Mouse (Mus musculus) cerebellum, adult 18-20 months (tissue): ENCODE measurements around the gene Ntmt1.

ENCODE experiments used
- DNase-seq, 2 experiments: peaks; one replicate each; pipeline ENCODE4 v3.0.0; 2021

Ntmt1 gene

DNA sequence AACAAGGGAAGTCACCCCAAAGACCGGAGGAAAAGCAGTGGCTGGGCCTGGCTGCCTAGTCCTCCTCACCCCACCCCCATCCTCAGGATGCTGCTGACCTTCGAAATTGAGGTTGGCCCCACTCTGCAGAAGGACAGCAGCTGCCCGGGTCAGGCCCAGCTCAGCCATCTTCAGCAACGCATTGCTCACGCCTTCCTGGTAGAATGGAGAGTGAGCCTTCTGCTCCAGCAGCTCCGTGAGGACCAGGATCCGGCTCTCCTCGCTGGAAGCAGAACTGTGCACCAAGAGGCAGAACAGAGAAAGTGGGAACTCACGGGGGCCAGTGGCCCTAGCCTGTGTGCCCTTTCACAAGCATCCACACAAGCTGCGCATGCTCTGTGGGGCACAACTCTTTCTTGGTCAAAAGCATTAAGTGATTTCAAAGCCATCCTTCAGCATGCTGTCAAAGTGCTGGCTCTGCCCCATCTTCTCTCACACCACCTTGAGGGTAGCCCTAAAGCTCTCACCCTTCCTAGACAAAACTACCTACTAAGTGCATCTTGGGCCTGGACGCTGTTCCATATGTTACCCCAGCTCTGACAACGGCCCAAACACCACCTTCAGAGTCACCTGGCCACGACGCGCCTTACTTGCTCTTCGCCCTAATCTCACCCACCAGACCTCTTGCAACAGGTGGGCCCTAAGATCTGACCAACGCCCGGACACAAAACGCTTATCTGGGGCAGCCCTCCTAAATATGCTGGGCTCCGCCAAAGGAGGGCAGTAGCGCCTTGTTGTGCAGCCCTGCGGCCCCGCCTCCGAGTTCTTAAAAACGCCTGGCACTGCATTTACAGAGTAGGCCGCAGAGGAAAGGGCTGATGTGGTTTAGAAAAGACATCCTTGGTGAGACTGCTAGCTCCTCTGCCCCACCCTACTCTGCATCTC is 19.5 kb downstream of the Ntmt1 start:
- DNase-seq = peak; percentile 29 to 32

DNA sequence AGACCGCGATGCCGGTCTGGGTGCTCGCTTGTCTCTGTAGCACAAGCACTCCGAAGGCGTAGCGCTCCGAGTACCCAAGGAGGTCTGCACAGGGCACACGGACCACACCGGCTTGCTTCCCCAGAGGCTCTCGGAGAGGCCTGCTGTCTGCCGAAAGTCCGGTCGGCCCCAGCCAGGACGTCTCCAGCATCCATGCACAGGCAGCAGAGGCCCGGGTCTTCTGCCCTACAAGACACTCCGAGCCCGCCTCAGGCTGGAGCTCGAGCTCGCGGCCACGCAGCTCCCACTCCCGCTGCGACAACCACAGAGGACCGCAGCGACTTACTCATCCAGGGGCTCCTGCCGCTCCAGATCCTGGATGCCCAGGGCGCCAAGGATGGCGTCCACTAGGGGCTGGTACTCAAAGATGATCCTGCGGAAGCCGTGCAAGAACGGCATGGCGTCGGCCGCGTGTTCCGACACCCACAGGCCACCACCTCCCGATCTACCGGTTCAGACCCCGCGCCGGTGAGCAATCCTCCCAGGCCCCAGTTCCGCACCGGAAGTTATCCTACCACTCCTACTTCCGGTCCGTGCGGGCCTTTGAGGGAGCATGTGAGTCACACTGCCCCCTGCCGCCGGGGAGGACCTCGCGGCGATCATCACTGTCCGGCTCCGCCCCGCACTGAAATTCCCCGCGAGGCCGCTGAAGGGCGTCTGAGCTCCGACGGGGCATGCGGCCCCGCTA is 20.3 kb downstream of the Ntmt1 start:
- DNase-seq = peak; percentile 92 to 97

DNA sequence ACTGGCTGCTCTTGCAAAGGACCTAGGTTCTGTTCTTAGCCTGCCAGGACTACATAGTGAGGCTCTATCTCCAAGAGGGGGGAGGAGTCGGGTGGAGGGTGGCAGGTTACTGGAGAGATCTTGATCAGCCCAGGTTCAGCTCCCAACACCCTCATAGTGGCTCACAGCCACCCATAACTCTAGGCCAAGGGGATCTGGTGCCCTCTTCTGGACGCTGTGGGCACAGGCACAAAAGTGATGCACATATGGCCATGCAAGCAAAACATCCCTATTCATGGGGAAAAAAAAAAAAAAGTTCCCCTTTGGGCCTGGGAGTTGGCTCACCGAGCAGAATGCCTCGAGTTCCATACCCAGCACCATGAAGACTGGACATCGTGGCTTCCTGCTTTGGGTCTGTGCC is 21.7 kb downstream of the Ntmt1 start:
- peak in 1 of 2 experiments; percentile 26 for DNase-seq

DNA sequence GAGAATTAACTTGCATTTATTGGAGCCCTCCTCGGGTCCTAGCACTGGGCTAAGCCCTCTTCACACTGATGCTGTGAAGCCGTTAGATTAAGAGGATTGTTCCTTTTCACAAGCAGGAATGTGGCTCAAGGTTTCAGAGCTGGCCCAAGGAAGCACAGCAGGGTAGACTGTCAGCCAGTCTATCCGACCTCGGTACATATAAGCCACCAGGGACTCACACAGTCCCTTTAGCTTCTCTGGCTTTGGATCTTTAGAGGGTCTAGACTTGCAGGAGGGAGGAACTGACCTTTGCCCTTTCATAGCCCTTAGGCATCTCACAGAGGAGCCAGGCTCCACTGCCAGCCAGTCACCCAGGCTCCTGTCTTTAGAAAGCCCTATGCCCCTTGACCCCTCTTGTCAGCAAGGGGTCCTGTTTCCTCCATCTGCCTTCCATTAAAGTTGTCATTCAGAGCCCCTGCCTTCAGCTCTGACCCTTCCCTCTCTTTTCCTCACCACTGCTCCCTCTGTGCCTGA is 22.7 kb downstream of the Ntmt1 start, which contains the start of gene Asb6:
Asb6 (minus strand) TSS at position 51 of the 513 bp plus-strand sequence.
- DNase-seq = no peak

DNA sequence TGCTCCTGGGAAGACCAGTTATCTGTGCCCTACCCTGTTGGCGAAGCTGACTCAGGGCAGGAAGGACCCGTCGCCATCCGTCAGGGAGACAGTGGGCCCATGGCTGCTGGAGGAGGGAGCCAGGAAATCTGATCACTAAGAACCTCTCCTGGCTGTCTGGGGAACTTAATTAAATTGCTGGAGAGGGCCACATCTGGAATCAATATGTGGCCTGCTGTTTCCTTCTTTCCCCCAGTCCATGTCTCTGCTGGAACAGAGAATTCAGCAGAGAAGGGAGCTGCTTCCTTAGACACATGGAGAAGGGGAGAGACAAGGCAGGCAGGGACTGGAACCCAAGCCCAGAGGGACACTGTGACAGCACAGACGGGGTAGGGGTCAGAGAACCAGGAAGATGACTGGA is 26.0 kb downstream of the Ntmt1 start:
- DNase-seq = no peak

DNA sequence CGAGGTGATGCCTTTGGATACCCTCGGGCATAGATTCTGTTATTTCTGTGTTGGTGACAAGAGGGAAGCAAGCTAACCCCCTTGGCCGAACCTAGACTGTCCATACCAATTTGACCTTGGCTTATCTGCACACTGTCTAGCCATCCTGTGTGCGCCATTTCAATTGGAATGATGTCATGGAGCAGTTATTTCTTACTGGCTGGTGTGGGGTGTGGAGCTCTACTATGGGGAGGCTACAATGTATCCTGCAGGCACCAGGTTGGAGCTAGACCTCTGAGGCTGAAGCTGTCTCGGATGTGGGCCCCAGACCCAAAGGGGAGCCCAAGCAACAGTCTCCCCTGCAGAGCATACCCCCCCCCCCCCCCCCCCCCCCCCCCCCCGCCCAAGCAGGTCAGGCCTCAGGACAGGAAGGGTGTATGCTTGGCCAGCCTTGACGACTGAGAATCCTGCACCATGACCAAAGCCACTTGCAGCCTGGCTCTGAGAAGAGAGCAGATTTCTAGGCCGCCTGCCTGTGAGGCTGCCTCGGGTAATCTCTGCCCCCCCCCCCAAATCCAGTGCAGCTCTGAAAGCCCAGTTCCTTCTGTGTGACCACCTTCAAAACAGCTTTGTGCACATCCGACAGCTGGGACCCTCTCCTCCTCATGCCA is 26.9 kb downstream of the Ntmt1 start, which contains the start of gene Prrx2:
Prrx2 (plus strand) TSS at position 600 of the 650 bp plus-strand sequence.
- no peak for DNase-seq

DNA sequence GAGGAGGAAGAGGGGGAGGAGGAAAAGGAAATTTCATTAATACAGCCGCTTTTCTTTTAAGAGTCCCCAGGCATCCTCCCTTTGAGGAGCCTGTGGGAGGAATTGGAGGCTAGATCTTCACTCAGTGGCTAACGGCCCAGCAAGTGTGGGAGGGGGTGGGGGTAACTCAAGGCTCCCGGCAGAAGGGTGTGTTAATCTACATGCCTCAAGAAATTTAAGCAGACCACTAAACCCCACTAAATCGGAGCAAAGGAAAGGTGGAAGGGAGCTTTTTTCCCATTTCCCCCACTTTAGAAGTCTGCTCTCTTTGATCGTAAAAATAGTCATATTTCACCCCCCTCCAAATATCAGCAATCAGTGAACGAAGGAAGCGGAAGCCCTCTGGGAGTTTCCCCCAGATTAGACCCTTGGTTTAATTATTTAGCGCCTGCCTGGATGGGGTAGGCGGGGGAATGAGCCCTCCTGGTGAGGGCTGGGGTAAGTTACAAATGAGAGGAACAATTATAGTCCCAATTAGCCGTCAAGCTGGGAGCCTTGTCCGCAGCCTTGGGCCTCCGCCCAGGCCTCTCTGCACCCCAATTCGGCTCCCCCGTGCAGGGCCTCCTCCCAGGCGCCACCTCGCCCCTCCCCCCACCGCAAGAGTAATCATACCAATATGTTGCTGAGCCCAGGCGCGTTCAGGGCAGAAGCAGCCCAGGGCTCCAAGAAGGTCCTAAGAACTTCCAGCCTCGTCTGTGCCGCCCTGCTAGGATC is 28.8 kb downstream of the Ntmt1 start:
- DNase-seq = no peak

DNA sequence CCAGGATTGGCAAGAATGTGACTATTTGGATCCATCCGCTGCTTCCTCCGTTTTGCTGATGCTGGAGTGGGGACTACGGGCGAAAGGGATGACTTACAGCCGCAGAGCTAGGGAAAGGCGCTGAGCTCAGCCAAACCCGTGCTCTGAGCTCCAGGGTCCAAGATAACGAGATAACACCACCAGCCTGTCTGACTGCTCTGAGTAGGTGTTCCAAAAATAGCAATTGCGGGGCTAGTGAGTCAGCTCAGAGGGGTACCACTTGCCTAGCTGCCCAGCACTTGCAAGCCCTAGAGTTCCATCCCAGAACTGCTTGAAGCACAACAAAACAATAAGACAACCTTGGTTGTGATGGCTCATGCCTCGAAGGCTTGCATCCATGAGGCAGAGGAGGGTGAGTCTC is 35.0 kb downstream of the Ntmt1 start:
- DNase-seq = no peak

DNA sequence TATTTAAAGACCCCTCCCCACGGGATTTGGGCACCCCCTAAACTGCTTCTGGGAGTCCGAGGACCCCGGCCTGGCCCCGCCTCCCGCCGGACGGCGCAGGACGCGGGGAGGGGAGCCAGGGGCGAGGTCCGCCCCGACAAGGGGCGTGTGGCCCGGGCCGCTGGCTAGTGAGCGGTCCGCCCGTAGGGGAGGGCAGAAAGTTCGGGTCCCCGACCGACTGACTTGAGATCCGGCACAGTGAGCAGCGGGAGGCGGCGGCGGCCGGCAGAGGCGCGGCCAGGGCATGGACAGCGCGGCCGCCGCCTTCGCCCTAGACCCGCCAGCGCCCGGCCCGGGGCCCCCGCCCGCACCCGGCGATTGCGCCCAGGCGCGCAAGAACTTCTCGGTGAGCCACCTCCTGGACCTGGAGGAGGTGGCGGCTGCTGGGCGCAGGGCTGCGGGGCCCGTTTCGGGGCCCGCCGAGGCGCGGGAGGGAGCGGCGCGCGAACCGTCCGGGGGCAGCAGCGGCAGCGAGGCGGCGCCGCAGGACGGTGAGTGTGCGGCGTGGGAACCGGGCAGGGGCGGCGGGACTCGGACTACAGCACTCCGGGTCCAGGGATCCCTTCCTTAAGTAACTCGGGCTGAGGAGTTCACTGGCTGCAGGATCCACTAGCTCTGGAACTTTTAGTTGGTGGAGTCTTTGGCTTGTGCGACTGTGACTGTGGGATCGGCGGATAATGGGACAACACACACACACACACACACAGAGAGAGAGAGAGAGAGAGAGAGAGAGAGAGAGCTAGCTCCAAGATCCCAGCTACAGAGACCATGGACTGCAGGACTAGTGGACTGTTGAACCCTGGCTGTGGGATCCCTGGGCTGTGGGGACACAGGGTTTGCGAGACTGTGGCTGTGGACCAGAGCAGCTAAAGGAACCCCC is 37.8 kb downstream of the Ntmt1 start:
- DNase-seq = no peak

DNA sequence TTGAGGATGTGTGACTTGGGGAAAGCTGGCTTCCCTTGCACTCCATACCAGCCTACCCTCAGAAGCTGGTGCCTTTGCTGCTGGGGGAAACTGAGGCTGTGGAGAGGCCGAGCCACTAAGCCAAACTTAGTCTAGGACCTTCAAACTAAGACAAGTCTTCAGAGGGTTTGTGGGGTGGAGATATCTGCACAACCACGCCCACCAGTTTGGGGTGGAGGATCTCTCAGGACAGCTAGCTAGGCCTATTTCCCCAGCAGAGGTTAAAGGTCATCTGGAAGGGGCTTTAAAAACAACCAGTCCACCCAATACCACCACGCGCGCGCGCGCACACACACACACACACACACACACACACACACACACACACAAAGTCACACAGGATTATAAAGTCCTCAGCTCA is 38.6 kb downstream of the Ntmt1 start:
- no peak for DNase-seq

DNA sequence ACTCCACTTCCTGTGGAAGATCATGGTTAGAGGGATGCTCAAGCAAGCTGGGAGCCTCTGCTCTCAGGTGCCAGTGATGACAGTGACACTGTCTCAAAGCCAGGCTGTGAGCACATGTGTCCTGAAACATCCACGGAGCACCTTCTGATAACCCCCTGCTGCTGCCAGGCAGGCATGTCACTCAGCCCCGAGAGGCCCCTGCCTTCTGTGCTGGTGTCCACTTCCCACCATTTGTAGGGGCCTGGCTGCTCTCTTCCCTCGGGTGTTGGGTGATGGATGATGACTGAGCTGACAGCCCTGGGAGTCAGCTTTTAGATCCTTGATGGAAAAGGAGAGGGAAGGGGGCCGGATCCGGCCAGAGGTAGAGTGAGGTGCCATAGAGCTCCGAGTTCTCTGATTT is 39.1 kb downstream of the Ntmt1 start:
- no peak for DNase-seq

DNA sequence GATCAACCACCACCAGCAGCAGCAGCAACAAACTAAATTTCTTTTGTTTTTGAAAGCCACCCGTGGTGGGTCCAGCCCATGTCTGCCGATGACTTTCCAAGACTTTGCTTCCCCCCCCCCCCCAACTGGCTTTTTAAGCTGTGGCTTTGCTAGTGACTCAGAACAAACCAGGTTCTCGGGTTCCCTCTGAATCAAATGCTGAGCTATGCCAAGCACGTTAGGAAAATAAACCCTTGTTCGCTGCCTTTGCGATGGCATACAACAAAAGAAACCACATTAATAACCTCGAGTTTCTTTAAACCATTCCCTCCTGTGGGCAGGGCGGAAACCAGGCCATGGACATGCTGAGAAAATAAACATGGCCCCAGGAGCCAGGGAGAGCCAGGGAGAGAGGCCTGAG is 40.6 kb downstream of the Ntmt1 start:
- no peak for DNase-seq

DNA sequence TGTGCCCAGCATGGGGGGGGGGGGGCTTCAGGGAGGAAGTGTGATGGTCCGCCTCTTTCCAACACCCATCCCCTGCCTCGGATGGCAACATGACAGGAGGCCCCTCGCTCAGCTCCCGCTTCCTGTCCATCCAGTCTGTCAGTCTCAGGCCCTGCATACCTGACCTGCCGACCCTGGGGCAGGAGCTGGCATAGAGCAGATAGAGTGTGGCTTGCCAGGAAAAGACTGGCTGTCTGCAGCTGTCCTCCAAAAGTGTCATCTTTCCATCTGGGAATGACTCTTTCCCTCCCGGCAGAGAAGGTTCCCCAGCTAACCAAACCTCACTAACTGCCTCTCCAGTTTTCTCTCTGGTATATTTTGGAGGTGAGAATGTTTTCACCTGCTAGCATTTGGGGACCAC is 43.0 kb downstream of the Ntmt1 start:
- no peak for DNase-seq

DNA sequence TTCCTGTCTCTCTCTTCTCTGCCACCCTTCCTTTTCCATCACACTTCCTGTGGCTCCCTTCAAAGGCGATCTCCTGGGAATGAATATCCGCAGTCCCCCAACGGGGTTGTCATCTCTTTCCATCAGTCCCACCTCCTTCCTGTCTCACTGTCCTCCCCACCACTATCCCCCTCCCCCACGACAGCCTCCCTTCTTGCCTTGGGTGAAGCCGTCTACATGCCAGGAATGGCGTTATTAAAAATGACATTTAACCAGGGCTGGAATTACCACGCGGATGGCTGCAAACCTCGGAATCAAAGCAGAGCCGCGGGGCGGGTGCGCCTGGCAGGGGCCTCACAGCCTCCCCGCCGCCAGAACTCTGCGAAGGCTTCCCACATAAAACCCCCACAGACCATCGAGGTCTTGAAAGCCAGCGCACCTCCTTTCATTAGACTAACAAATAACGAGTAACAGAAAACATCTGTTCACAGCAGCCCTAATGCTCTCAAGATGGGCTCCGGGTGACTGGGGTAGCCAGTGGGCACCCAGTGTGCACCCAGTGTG is 45.2 kb downstream of the Ntmt1 start:
- no peak for DNase-seq

DNA sequence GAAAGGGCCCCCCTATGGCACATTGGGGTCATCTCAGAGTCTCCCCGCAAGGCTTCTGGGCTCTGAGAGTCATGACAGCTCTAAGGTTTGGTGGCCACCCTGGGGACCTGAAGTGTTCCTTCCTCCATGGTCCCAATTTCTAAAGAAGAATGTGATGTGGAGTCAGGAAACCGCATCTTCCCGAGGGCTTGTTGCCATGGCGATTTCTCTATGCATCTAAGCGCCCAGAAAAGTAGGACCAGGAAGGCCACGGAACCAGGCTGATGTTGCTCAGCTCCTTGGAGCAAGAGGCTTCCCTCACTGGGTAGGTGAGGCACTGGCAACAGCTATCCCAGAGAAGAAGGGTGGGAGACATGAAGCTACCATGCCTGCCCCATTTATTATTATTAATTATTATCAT is 49.5 kb downstream of the Ntmt1 start:
- DNase-seq = no peak

DNA sequence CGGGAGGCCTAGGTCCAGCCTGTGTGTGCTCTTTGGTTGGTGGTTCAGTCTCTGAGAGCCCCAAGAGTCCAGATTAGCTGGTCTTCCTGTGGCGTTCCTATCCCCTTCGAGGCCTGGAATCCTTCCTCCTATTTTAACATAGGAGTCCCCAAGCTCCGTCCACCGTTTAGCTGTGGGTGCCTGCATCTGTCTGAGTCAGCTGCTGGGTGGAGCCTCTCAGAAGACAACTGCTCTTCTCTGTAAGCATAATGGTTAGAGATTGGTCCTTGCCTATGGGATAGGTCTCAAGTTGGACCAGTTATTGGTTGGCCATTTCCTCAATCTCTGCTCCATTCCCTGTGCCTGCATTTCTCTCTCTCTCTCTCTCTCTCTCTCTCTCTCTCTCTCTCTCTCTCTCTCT is 52.2 kb downstream of the Ntmt1 start:
- DNase-seq = no peak

DNA sequence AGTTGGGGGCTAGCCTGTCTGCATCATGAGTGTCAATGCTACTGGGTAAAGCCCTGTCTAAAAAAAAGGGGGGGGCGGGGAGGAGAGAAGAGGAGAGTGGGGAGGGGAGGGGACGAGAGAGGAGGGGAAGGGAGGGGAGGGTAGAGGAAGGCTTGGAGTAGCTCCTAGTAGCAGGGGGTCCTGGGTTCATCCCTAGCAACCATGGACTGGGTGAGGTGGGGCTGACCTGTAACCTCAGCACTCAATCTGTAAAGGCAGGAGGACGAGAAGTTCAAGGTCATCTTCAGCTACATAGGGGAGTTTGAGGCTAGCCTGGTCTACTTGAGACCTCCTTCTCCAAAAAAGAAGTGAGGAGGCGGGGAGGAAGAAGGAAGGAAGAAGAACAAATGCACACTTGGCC is 54.5 kb downstream of the Ntmt1 start:
- no peak for DNase-seq

DNA sequence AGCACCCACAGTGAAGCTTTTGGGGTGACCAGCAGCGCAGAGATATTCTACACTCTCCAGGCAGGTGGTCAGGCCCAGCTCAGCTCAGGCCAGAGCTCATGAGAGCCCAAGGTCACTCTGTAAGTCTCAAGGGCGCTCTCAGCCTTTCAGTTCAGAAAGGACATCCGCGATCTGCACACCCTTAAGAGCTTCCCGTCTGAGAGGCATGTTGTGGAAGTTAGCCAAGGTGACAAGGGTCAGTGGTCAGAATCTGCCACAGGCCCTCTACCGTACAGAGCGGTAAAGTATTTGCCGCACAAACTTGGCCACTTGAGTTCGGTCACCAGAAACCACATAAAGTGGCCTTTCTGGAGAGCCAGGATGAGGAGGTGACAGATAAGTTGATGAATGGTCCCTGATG is 55.9 kb downstream of the Ntmt1 start:
- DNase-seq = no peak

DNA sequence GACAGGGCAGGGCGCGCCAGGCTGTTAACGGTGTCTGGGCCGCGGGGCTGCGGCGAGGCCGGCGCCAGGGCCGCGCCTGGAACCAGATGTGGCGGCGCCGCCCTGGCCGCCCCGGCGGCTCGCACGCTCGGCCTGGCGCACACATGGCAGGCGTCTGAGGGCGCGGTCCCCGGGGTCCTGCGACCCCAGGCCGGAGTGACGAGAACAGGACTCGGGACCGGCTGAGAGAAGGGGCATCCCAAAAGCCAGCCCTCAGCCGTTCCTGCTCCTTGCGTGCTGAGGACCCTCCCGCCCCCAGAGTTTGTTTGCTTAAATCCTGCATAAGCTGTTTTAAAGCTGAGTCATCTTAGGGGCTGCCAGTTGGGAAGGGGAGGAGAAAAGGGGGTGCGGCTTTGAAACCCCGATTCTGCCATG is 57.3 kb downstream of the Ntmt1 start:
- no peak for DNase-seq

DNA sequence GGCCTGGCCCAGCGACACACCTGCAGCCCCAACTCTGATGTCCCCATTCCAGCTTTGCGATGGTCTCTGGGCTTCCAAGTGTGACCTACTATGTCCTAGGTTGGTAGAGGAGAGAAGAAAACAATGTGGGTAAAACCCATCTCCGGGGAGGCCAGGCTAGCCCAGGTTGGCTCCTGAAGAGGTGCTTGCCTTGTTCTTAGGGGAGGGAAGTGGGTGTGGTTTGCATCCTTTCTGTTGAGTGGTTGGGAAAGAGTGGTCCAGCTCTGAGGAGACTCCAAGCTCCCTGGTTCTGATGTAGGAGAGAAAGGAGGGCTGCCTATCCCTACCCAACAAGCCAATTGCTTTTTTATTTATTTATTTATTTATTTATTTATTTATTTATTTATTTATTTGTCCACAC is 57.8 kb downstream of the Ntmt1 start:
- DNase-seq = no peak

DNA sequence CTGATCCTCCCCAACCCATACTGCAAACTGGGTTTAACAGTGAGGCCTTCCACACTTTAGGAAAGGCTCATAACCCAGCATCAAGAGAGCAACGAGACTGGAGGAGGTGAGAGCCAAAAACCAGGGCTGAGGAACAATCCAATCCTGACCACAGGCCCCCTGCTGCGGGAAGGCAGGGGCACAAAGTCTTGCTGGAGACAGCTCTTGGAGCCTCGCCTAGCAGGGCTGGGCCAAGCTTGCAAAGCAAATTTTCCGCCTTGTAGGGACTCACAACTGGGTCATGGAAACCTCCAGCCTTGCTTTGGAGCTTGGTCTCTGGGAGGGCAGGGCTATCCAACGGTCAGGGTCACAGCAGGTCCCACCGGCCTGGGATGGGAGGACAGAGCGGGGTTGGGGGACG is 63.2 kb downstream of the Ntmt1 start:
- DNase-seq = peak; percentile 24 to 33
